Mouse (Mus musculus): ENCODE measurements at regions not wholly inside any gene's neighbourhood (a gene's known extent, or its start where the extent isn't known, plus 50 kb on each side); places are given as distances from the start of the nearest gene placed in this dataset.

DNA sequence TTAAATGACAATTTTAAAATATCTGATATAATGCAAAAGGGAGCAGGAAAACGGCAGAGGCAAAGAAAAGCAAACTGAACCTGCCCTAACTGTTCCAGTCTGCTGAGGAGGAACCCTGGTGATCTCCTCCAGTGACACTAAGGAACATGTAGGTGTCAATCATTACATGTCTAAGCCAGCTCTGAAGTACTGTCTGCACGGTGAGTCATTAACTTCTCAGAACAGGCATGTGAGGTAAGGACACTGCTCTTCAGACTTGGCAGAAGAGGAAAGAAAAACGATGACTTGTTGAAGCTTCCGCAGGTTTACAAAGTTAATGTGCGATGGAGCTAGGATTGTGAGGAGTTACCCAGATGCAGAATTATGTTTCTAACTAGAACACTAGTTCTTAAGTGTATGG, 199.1 kb downstream of the Nuf2 start:
- no peak for DNase-seq (ENCODE audit: low spot score)

DNA sequence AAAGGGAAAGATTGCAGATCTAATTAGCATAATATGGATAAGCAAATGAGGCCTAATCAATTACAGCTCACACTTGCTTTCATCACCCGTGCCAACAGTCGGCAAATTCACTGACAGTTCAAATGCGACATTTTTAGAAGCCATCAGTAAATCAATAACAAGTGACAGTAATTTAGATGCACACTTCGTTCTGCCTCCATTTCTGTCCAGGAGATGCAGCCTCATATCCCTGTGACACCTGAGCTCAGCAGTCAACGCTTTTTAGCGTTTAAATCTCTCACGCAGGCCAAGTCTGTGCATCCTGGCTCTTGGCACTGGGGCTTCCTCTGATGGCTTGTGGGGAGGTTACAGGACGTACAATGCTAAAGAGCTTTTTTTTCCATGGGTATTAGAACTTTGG, 218.0 kb downstream of the Nuf2 start:
- DNase-seq (ENCODE audit: low spot score), result no peak

DNA sequence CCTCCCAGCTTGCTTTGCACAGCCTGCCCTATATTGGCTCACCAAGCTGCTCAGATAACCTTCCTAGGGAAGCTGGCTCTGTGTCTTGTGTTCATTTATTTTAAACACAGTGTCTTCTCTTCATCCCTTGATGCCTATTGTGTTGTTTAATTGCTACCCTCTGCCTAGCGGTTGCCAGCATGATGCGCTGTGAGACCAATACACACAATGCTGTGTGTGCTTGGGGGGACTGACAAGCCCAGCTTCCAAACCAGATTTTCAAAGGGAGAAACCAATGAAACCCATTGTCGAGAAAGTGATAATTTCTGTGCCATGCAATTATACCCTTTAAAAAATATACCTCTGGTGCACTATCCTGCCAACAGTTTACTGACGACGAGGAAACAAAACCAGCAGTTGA, 247.8 kb downstream of the Nuf2 start:
- DNase-seq (ENCODE audit: low spot score), result no peak

DNA sequence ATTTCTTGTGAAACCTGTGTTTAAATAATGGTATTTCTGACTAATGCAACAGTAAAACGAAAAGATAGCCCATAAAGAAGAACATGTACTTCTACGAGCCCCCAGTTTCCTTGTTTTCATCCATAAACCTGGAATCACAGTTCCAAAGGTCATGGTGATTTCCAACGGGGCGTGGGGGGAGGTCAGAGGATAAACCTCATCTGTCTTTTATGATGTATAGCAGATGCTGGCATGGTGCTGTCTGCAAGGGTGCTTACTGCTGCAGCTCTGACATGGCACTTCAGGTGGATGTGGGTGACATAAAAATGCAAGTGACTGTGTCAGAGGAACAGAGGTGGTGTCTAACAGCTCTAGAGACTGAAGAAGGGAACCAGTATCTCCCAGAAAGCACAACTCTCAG, 260.5 kb downstream of the Nuf2 start:
- no peak for DNase-seq (ENCODE audit: low spot score)

DNA sequence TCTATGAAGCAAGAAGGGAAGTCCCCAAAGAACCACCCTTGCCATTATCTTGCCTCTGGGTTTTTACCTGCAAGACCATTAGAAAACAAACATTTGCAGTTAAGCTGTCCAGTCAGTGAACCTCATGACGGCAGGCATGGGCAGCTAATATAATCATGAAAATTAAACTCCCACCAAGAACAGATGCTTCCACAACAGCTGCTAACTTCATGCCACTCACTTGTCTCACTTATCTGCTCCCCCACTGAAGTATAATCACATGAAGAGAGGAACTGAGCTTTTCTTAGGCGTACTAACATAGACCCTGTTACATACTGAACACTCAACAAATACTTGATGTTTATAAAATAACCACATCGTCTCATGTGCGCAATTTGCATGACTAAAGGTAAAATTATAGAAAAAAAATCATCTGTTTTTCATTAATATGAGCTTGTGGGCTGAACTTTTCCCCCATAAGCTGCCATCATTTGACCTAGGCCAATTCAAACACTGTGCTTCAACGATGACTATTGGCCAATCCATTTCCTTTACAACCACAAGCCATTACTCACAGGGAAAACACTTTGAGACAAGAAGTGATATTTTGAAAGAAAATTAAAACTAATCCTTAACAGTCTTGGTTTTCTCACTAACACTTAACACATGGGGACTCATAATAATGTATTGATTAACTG, 267.1 kb downstream of the Nuf2 start:
- no peak for DNase-seq (ENCODE audit: low spot score)

DNA sequence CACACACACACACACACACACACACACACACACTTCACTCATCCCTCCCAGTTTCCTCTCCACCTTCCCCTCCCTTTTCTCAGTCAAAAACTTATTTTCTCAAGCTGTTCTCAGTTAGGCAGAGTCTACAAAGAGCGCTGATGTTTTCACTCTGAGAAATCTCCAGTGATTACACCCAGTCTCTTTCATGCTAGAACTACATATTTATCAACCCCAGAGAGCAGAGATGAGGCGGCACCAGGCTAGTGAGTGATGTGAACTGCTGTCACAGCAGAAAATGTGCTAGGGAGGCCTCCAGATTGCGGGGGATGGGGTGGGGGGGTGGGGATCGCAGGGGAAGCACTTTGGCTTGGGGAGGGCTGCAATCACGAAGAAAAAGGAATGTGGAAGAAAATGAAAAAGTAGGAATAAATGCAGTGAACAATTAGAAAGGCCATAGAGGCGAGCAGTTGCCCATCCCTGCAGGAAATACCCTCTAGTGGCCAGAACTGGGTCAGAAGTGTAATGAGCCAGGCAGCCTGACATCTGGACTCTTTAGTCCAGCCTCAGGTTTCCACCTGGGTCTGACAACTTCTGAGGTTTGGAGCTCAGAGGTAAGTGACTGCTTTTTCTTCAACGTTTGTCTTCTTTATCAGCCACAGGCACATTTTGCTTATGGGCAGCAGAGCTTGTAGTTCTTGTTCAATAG, 276.9 kb downstream of the Nuf2 start:
- no peak for DNase-seq (ENCODE audit: low spot score)

DNA sequence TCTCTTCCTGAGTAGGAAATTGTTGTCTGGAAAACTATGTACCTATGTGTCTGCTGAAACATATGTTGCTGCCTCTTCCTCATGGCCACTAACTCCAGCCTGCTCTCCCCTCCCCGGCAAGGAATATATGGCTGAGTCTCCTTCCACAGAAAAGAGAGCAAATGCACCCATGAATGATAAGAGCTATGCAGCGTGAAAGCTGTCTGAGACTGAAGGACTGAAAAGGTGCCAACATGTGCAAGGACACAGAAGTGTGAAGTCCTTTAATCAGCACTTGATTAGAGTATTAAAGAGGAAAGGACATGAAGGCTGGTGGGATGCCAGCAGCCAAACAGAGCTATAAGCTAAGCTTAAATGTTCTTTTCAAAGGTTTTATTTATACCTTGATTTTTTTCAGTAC, 279.1 kb downstream of the Nuf2 start:
- no peak for DNase-seq (ENCODE audit: low spot score)

DNA sequence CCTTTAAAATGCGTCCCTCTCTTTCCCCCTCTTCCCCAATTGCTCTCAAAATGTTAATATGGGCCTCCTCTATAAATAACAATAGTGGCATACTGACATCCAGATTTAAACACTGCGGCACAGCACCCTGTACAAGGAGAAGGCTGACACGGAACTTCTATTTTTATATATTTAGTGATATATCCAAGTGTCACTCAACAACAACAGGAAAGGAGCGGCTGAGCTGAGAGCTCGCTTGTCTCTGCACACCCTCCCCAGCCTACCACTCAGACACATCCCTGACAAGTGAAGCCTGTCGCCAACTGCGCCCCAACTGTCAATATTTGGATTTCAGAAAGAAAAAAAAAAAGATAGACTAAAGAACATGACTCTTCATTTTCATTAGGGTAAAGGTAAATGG, 282.2 kb downstream of the Nuf2 start:
- no peak for DNase-seq (ENCODE audit: low spot score)

DNA sequence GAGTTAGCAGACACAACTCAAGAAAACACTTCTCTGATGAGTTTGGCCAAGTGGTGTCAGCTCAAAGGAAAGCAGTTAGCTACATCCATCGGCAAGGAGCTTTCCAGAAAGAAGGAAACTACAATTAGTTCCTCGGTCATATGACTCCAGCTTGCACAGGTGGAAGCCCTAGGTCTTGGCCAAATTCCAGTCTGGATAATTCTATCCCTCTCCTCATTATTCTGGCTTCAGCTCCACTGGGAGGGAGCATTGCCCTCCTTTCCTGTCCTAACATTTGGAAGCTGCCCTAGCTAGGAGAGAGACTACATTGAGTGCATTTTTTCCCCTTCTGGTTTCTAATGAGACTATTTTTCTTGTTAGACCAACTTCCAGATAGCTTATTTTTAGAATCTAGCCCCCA, 290.9 kb downstream of the Nuf2 start:
- no peak for DNase-seq (ENCODE audit: low spot score)

DNA sequence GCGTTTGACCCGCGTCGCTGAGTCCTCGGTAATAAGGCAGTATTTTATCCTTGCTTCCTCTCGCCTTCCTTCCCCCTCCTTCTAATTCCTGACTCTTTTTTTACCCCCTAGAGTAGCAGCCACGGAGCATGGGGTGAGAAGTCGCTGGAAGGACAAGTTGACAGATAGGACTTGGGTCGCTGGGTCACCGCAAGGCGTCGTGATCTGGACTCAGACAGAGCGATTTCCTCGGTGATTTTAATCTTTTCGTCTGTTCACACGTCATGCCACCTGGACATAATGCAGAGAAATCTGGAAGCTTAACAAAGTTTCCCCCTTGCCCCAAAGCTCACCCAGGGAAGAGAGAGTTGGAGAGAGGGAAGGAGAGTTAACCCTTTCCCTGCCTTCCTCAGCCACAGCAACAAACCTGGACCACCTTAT, 292.6 kb downstream of the Nuf2 start:
- DNase-seq (ENCODE audit: low spot score), result no peak

DNA sequence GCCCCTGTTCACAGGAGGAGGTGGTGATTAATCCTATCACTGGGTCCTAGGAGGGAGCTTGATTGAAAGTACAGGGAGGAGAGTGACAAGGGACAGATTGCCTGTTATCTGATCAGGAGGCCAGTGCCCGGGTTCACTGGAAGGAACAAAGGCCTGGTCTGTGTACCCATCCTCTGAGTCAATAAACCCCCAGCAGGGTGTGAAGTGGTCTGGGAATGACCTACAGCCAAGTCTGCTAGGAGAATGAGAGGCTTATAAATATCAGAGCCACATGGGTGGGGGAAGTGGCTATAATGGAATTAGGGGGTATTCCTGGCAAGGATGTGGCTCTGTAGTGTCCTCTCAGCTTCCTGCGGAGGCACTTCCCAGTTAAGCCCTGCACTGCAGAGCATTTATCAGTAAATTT, 296.0 kb downstream of the Nuf2 start:
- no peak for DNase-seq (ENCODE audit: low spot score)

DNA sequence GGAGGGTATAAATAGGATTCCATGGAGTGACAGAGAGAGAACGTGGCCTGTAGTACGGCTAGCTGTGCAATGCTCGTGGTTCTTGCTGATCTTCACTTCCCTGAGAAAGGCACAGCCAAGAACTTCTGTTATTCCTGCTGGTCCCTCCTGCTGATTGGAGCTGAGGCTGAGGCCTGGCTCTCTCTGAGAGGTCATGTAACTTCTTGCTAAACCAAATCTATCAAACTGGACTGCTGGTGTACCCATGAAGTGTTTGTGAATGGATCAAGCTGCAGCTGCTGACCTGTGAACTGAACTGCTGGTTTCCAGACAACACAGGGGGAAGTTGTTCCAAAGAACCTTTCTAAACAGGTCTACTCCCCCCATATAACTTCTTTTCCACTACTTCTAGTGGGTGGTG, 297.9 kb downstream of the Nuf2 start:
- DNase-seq (ENCODE audit: low spot score), result no peak

DNA sequence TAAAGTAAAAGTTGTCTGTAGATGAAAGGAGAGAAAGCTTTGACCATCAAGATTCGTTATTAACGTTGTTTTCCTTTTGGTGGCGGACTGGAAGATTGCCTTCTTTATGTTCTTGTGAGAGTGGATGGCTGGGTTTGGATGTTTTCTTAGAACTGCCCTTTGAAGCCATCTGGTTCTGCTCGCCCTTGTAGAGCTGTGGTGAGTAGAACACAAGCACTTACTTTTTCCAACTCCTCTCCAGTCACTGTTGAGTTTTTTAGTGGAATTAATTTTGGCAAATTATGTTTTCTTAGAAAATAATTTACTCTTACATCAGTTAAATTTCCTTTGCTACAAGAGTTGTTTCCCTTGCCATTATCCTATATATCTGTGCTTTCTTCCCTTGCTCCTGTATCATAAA, 301.2 kb downstream of the Nuf2 start:
- DNase-seq (ENCODE audit: low spot score), result no peak

DNA sequence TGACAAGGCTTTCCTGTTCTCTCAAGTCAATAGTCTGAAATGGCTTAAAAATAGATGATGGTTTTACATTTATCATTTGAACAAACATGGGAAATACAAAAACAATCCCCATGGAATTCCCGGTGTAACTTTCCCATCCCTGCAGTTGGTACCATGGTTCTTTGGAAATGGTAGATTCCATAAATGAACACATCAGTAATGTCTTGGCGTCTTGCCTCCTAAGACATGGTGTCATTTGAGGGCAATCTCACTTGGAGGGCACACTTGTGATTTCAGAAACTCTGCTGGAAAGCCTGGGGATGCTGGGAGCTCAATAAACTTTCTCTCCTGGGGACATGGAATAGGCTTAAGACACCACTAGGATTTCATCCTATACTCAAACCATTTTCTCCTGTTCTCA, 306.8 kb downstream of the Nuf2 start:
- DNase-seq (ENCODE audit: low spot score), result no peak

DNA sequence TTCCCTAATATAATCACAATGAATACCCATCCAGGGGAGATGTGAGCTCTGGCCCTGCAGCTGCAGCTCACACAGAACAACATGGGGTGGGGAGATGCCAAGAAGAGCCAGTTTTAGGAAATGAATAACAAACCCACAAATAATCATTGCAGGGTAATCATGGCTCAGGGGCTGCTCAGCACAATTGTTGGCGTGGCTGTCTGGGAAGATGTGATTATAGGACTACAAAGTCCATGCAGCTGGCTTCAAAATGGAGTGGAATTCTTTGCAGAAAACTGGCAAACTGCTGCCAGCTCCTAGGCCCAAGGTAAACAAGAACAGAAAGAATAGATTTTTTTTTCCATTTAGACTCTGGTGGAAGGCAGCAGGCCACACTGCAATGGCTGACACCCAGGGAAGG, 343.6 kb downstream of the Nuf2 start:
- no peak for DNase-seq (ENCODE audit: low spot score)

DNA sequence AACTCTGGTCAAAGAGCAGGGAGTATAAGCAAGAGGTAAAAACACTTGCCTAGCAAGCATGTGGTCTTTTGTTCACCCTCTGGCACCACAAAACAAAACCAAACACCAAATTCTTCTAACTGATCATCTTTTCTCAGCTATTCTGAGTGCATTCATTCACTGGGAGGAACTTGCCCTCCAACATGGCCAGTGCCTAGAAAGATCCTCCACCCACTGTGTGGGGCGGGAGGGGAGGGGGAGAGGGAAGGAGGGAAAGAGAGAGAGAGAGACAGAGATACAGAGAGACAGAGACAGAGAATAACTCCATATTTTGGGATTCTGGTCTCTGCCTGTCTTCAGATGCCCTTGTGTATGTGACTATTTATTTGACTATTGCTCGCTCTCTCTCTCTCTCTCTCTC, 360.9 kb downstream of the Nuf2 start:
- DNase-seq (ENCODE audit: low spot score), result no peak

DNA sequence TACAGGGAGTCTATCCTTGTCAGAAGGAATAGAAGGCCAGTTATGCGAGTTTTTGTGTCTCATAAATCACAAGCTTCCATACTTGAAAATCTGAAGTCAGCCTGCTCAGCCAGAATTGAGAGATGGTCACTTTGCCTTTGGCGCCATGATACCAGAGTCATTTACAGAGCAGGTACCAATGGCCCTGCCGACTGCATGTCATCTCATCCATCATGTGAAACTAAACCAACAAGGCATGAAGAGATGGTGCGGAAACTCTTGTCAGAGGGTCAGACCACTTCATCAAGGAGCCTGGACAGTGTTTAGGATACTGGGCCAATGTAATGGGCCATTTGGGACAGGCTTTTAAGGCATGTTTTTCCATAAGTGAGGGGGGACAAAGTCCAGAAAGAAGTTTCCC, 363.2 kb downstream of the Nuf2 start:
- DNase-seq (ENCODE audit: low spot score), result no peak

DNA sequence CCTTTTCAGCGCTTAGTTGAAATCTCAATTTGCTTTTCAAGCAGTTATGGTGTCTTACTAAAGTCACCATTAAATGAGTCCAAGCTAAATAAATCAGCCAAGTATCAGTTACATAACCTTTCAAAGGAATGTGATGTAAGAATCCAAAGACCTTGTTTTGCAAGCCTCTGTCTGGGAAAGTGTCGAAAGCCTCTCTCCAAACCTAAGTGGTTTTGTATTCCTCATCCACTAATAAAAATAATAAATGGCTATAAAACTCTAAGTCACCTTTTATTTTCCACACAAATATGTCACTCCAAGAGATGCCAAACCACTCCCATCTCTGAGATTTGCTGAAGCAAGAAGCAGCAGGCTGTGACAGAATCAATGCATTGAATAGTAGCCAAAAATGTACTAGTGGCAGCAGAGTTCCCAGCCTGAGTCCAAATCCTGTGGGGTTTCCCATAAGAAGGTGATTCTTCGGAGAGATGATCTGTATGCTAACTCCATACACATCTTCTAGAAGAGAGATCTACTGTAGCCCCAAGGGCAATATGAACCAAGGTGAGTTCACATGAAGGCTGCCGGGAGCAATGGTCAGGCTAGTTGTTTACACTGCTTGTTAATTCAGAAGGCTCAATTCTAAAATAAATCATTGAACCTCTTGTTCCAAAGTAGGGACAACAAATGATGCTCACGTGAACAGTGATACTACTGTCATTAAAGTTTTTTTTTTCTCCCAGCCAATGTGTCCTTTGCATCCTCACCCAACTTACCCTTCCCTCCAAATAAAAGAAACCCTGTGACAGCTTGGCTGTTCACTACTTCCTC, 365.0 kb downstream of the Nuf2 start:
- DNase-seq (ENCODE audit: low spot score), result no peak

DNA sequence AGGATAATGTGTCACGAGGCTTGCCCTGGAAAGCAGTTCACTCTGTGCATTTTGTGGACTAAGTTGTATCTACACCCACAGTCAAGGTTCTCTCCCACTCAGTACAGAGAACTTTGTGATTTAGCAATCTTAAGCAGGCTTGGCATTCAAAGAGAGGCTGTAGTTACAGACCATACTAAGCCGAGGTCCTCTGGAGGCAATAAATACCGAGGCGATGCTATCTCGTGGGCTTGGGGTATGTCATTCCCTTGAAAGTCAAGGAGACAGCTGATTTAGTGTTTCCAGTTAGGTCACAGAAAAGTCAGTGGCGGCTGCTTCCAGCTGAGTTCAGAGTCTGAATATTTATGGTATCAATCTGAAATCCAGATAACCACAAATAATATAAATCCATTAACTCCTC, 370.4 kb downstream of the Nuf2 start:
- DNase-seq (ENCODE audit: low spot score), result no peak

DNA sequence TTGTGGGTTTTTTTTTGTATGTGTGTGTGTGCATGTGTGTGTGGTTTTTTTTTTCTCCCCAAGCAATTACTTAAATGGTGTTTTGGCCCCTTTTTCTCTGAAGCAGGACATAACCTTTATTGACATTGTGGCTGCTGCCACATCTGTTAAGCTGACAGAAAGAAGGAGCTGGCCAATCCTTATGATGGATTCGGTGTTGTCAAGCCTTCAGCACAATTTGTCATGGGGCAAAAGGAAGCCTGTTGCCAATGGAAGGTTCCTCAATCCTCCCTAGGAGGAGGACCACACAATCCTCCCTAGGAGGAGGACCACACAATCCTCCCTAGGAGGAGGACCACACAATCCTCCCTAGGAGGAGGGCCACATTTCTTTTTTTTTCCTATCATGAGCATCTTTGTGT, 371.0 kb downstream of the Nuf2 start:
- DNase-seq (ENCODE audit: low spot score), result no peak

DNA sequence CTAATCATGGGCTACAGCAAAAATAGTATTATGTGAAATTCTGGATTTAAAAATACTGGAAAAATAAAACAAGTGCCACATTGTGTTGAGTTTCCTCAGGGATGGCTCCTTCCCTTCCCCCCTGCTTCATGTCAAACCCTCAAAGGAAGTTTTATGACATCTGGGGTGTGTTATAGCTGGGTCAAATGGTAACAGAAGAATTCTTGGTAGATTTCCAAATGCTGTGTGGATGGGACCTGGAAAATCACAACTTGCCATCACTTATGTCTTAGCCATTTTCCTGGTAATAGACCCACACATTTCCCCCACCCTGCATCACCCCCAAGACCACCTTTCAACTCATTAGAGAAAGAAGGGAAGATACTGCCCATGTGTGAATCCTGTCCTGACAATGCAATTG, 371.5 kb downstream of the Nuf2 start:
- DNase-seq (ENCODE audit: low spot score), result no peak

DNA sequence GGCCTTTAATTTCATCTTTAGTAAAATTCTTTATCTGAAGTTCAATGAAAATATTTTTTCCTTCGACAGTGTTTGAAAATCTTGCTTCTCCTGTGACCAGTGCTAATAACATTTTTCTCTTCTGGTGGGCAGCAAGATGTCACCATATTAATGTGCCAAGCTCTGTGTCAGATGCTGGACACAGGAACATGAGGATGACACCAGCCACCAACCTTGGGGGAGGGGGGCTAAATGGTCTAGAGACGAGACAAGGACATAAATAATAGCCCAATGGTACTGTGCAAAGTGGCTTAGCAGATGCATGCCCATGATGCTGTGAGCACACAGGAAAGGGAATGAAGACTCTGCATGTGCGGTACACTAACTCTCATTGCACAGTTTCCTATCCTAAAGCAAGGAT, 373.8 kb downstream of the Nuf2 start:
- DNase-seq (ENCODE audit: low spot score), result no peak

DNA sequence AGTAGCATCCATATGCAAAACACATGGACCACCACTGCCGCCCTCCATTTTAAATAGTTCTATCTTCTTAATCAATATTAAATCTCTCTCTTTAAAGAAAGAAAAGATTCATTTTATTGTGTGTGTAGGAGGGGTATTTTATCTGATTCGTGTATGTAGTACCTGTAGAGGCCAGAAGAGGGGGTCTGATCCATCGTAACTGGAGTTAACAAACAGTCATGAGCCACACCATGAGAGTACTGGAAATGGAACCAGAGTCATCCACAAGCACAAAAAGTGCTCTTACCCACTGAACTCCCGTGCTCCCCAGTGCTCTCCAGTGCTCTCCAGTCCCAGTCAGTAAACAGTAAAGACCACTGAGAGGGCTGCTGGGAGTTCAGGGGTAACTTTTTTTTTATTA, 374.4 kb downstream of the Nuf2 start:
- no peak for DNase-seq (ENCODE audit: low spot score)
